Mouse (Mus musculus) MEL (cell line): Measurements from ENCODE around the gene Dpep1. TPM values are rescaled to one million over a fixed set of nuclear protein-coding genes. Genes with fewer than 3 reads are reported as not detected.

Experiments used
- DNase-seq: peaks from one replicate; pipeline ENCODE4 v3.0.0; 2011; ENCODE audit warnings: low read depth, low spot score
- H3K27ac ChIP-seq: 2 replicates; pipeline ENCODE4 v1.5.1; 2012; ENCODE audit warnings: low read depth, mild to moderate bottlenecking, control low read depth, low read length, moderate library complexity; ENCODE audit not compliant: control insufficient read depth
- H3K27me3 ChIP-seq, 2 experiments: fragments of 150-350 bp in 1 of 2; sonication (generic) in 1 of 2; 2 replicates each; pipeline ENCODE4 v1.6.1; 2012; ENCODE audit warnings: low read length in 2 of 2, mild to moderate bottlenecking in 2 of 2, improper control_type of control experiment in 1 of 2, moderate library complexity in 1 of 2; ENCODE audit not compliant: insufficient read depth in 2 of 2, control insufficient read depth in 1 of 2
- H3K36me3 ChIP-seq, 2 experiments: 2 replicates each; pipeline ENCODE4 v1.6.1; 2012 to 2014; ENCODE audit warnings: low read length in 2 of 2, improper control_type of control experiment in 1 of 2, inconsistent platforms in 1 of 2, mild to moderate bottlenecking in 1 of 2; ENCODE audit not compliant: insufficient read depth in 2 of 2, control insufficient read depth in 1 of 2
- H3K4me1 ChIP-seq, 2 experiments: fragments of 150-350 bp in 1 of 2; sonication (generic) in 1 of 2; 2 replicates each; pipeline ENCODE4 v1.6.1; 2012; ENCODE audit warnings: low read length in 2 of 2, improper control_type of control experiment in 1 of 2, mild to moderate bottlenecking in 1 of 2; ENCODE audit not compliant: insufficient read depth in 2 of 2, control insufficient read depth in 1 of 2
- H3K4me3 ChIP-seq, 2 experiments: fragments of 150-350 bp in 1 of 2; sonication (generic) in 1 of 2; 2 replicates each; pipeline ENCODE4 v1.5.1; 2012; ENCODE audit warnings: low read depth in 2 of 2, low read length in 2 of 2, mild to moderate bottlenecking in 2 of 2, moderate library complexity in 2 of 2, control low read depth in 1 of 2, improper control_type of control experiment in 1 of 2; ENCODE audit not compliant: control insufficient read depth in 1 of 2, insufficient read depth in 1 of 2
- H3K79me2 ChIP-seq: 2 replicates; pipeline ENCODE4 v1.6.1; 2012; ENCODE audit warnings: mild to moderate bottlenecking, low read length, moderate library complexity; ENCODE audit not compliant: control insufficient read depth, poor library complexity, insufficient read depth
- H3K9ac ChIP-seq: 2 replicates; pipeline ENCODE4 v1.6.1; 2012; ENCODE audit warnings: low read depth, mild to moderate bottlenecking, control low read depth, low read length, moderate library complexity; ENCODE audit not compliant: control insufficient read depth, poor library complexity, severe bottlenecking
- H3K9me3 ChIP-seq: fragments of 150-350 bp; sonication (generic); replicated peaks from 2 replicates; pipeline ENCODE4 v1.6.1; 2012; ENCODE audit warnings: mild to moderate bottlenecking, low read length, improper control_type of control experiment, moderate library complexity; ENCODE audit not compliant: insufficient read depth
- CHD1 ChIP-seq: IDR thresholded peaks from 2 replicates; pipeline ENCODE4 v1.6.1; 2012; ENCODE audit warnings: low read depth, mild to moderate bottlenecking, inconsistent platforms, low read length, improper control_type of control experiment
- CHD2 ChIP-seq: IDR thresholded peaks from 2 replicates; pipeline ENCODE4 v1.6.1; 2011; ENCODE audit warnings: low read length, improper control_type of control experiment
- ELF1 ChIP-seq: IDR thresholded peaks from 2 replicates; pipeline ENCODE4 v1.6.1; 2014; ENCODE audit warnings: low read depth, mild to moderate bottlenecking, inconsistent platforms, low read length, improper control_type of control experiment, moderate library complexity
- ETS1 ChIP-seq: IDR thresholded peaks from 2 replicates; pipeline ENCODE4 v1.6.1; 2012; ENCODE audit warnings: low read depth, mild to moderate bottlenecking, inconsistent platforms, low read length, improper control_type of control experiment, moderate library complexity
- GABPA ChIP-seq: IDR thresholded peaks from 2 replicates; pipeline ENCODE4 v1.6.1; 2012; ENCODE audit warnings: low read depth, mild to moderate bottlenecking, inconsistent platforms, low read length, improper control_type of control experiment, moderate library complexity
- MAZ ChIP-seq: IDR thresholded peaks from 2 replicates; pipeline ENCODE4 v1.6.1; 2012; ENCODE audit warnings: low read depth, mild to moderate bottlenecking, inconsistent platforms, low read length, improper control_type of control experiment
- MEF2A ChIP-seq: IDR thresholded peaks from 2 replicates; pipeline ENCODE4 v1.6.1; 2014; ENCODE audit warnings: low read depth, mild to moderate bottlenecking, inconsistent platforms, low read length, improper control_type of control experiment; ENCODE audit not compliant: poor library complexity, insufficient replicate concordance, severe bottlenecking; ENCODE audit errors: extremely low read depth
- MXI1 ChIP-seq: IDR thresholded peaks from 2 replicates; pipeline ENCODE4 v1.6.1; 2011; ENCODE audit warnings: mild to moderate bottlenecking, low read depth, low read length, improper control_type of control experiment
- MYC ChIP-seq: IDR thresholded peaks from 2 replicates; pipeline ENCODE4 v1.6.1; 2011; ENCODE audit warnings: low read depth, mild to moderate bottlenecking, low read length, improper control_type of control experiment, moderate library complexity
- POLR2A ChIP-seq, 2 experiments: IDR thresholded peaks; 2 replicates each; pipeline ENCODE4 v1.6.1; 2011 to 2012; ENCODE audit warnings: low read length in 2 of 2, mild to moderate bottlenecking in 2 of 2, control low read depth in 1 of 2, improper control_type of control experiment in 1 of 2, low read depth in 1 of 2, moderate library complexity in 1 of 2; ENCODE audit not compliant: control insufficient read depth in 1 of 2, insufficient read depth in 1 of 2, poor library complexity in 1 of 2
- POLR2AphosphoS2 ChIP-seq: IDR thresholded peaks from 2 replicates; pipeline ENCODE4 v1.6.1; 2011; ENCODE audit warnings: low read length, improper control_type of control experiment
- RCOR1 ChIP-seq: IDR thresholded peaks from 2 replicates; pipeline ENCODE4 v1.6.1; 2012; ENCODE audit warnings: low read depth, mild to moderate bottlenecking, inconsistent platforms, low read length, improper control_type of control experiment
- USF2 ChIP-seq, 2 experiments: IDR thresholded peaks; 2 replicates each; pipeline ENCODE4 v1.6.1; 2011 to 2012; ENCODE audit warnings: improper control_type of control experiment in 2 of 2, low read length in 2 of 2, borderline replicate concordance in 1 of 2, inconsistent platforms in 1 of 2, low read depth in 1 of 2, mild to moderate bottlenecking in 1 of 2; ENCODE audit not compliant: insufficient read depth in 1 of 2
- ZC3H11A ChIP-seq: IDR thresholded peaks from 2 replicates; pipeline ENCODE4 v1.6.1; 2012; ENCODE audit warnings: low read depth, mild to moderate bottlenecking, inconsistent platforms, low read length, improper control_type of control experiment
- ZNF384 ChIP-seq: IDR thresholded peaks from 2 replicates; pipeline ENCODE4 v1.6.1; 2012; ENCODE audit warnings: low read depth, mild to moderate bottlenecking, inconsistent platforms, low read length, improper control_type of control experiment
- polyA plus RNA-seq, 2 experiments: library from polyadenylated mRNA; stranded (reverse) in 1 of 2; unstranded in 1 of 2; fragments of >175 nt in 1 of 2; fragments of >200 nt in 1 of 2; gene quantifications; 2 replicates each; pipeline versions ENCODE4 v1.2.1 to v1.2.4; 2012; ENCODE audit warnings: low replicate concordance in 2 of 2, low read depth in 1 of 2; ENCODE audit not compliant: insufficient read length in 2 of 2, insufficient read depth in 1 of 2, missing spikeins in 1 of 2
- total RNA-seq: library from RNA; depleted of rRNA; stranded (reverse); fragments of 300-350 nt; gene quantifications from 2 replicates; pipeline ENCODE4 v1.2.3, GENCODE M21; 2012

Dpep1 gene
- total and polyA plus RNA-seq, 3 experiments = not detected

- Histone ChIP-seq H3K27ac (no peak overlapping the region), H3K4me1 (no peaks in the 10 kb centered on the region), H3K36me3 (no peaks in the 10 kb centered on the region), H3K27me3 (no peaks in the 10 kb centered on the region), H3K79me2 (no peaks in the 10 kb centered on the region), H3K4me3 (no peak overlapping the region), H3K9ac (no peak overlapping the region), H3K9me3 (no peaks in the 10 kb centered on the region)
- DNase-seq = no peak
- TF ChIP-seq ELF1 = no peak
- no peak for TF ChIP-seq CHD1
- TF ChIP-seq POLR2A (IDR thresholded peaks at IDR 0.05; ENCODE audit: control insufficient read depth in 1 of 2, insufficient read depth in 1 of 2, low read depth in 1 of 2, low read length in 2 of 2, poor library complexity in 1 of 2) = no peak
- TF ChIP-seq MXI1 = no peak
- no peak for TF ChIP-seq MYC
- no peak for TF ChIP-seq POLR2AphosphoS2
- TF ChIP-seq USF2 (IDR thresholded peaks at IDR 0.05; ENCODE audit: borderline replicate concordance in 1 of 2, insufficient read depth in 1 of 2, low read depth in 1 of 2, low read length in 2 of 2) = no peak
- no peak for TF ChIP-seq CHD2
- no peak for TF ChIP-seq GABPA
- no peak for TF ChIP-seq MEF2A
Observed at GRCm38 (mm10) chr8:123243053-123243452, 57.0 kb downstream of the Dpep1 start.

- Histone ChIP-seq H3K9ac (no peak overlapping the region), H3K79me2 (no peaks in the 10 kb centered on the region), H3K36me3 (peaks cover 0 to 2% of the 10 kb centered on the region in 2 experiments; a peak in 1 of 4 replicates), H3K4me1 (peaks cover 0 to 10% of the 10 kb centered on the region in 2 experiments; a peak in 1 of 4 replicates), H3K27me3 (no peaks in the 10 kb centered on the region), H3K9me3 (no peaks in the 10 kb centered on the region), H3K4me3 (no peak overlapping the region), H3K27ac (no peak overlapping the region)
- DNase-seq = no peak
- TF ChIP-seq ETS1 (no peak), ZC3H11A (no peak), POLR2A (IDR thresholded peaks at IDR 0.05; ENCODE audit: control insufficient read depth in 1 of 2, insufficient read depth in 1 of 2, low read depth in 1 of 2, low read length in 2 of 2, poor library complexity in 1 of 2) (no peak), RCOR1 (no peak), POLR2AphosphoS2 (no peak), ZNF384 (no peak), MAZ (no peak)
Observed at GRCm38 (mm10) chr8:123244382-123244781, 58.3 kb downstream of the Dpep1 start.
